Comparison of ENCODE assay signal across 19 mouse cellular contexts in the genomic region with DNA sequence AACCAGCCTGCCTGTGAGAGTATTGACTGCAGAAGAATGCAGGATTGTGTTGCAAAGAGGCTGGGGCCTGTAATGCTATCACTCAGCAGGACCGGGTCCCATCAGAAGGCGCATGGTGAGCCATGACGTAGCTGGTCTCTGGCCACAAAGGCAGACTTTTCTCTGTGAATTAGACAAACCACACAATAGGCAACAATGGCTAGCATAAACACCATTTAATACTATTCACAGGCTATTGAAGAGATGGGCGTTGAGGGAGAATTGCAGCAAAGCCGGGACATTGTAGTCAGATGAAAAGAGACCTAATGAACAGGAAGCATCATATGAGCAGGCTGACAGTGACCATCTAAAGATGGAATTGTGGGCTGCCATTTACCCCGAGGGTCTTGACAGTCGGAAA.
DNase-seq lines count a peak whose midpoint lies in the region; ATAC-seq and TF ChIP-seq lines count a peak whose summit lies in the region.
"Had no signal": no experiment of that assay in that cellular context is flagged by ENCODE, and none has a peak within 500 bp of the region (broad histone marks: within the 10 kb centered on the region; RNA-seq: fewer than 3 reads in every experiment).

No protein-coding gene starts in this region.

- H3K36me3 ChIP-seq in forebrain, embryonic 10.5 days (replicated peaks), result peaks cover 7% of the 10 kb centered on the region
- H3K36me3 ChIP-seq in forebrain, embryonic 15.5 days, result no peaks in the 10 kb centered on the region
- no peaks in the 10 kb centered on the region for H3K36me3 ChIP-seq in forebrain, embryonic 13.5 days (ENCODE audit: poor library complexity, severe bottlenecking)
- H3K36me3 ChIP-seq in hindbrain, postnatal 0 days (ENCODE audit: insufficient read depth, low read length), result no peaks in the 10 kb centered on the region
- H3K36me3 ChIP-seq in neural tube, embryonic 11.5 days (ENCODE audit: control insufficient read depth, insufficient read depth, low read length), result no peaks in the 10 kb centered on the region
- no peaks in the 10 kb centered on the region for H3K36me3 ChIP-seq in intestine, embryonic 15.5 days
- H3K36me3 ChIP-seq: embryonic facial prominence, embryonic 15.5 days; limb, embryonic 12.5 days had no signal

- no peak overlapping the region for H3K27ac ChIP-seq in forebrain, embryonic 10.5 days
- H3K27ac ChIP-seq in forebrain, embryonic 15.5 days (replicated peaks), result no peak overlapping the region
- no peak overlapping the region for H3K27ac ChIP-seq in forebrain, embryonic 13.5 days
- no peak overlapping the region for H3K27ac ChIP-seq in hindbrain, postnatal 0 days
- H3K27ac ChIP-seq in neural tube, embryonic 11.5 days (ENCODE audit: low read depth, low read length), result no peak overlapping the region
- H3K27ac ChIP-seq in intestine, embryonic 15.5 days, result no peak overlapping the region
- H3K27ac ChIP-seq: embryonic facial prominence, embryonic 15.5 days; limb, embryonic 12.5 days; macrophage had no signal

- peaks cover 95% of the 10 kb centered on the region for H3K27me3 ChIP-seq in forebrain, embryonic 10.5 days (ENCODE audit: poor library complexity, severe bottlenecking)
- 0 out of 2 replicates have a peak, but pooled peaks cover 4% of the 10 kb centered on the region for H3K27me3 ChIP-seq in forebrain, embryonic 15.5 days
- peaks cover 51% of the 10 kb centered on the region for H3K27me3 ChIP-seq in forebrain, embryonic 13.5 days
- H3K27me3 ChIP-seq in hindbrain, postnatal 0 days (ENCODE audit: insufficient read depth, low read length), result no peaks in the 10 kb centered on the region
- peaks cover 3% of the 10 kb centered on the region; the same call in 1 of the 2 replicates for H3K27me3 ChIP-seq in neural tube, embryonic 11.5 days (ENCODE audit: control insufficient read depth, insufficient read depth, low read length)
- H3K27me3 ChIP-seq in intestine, embryonic 15.5 days (replicated peaks), result peaks cover 7% of the 10 kb centered on the region
- H3K27me3 ChIP-seq: CH12.LX had no signal

- H3K4me2 ChIP-seq in forebrain, embryonic 15.5 days (replicated peaks), result no peak overlapping the region
- 0 out of 2 replicates have a peak overlapping the region, but pooled peaks have one; percentile 12 for H3K4me2 ChIP-seq in forebrain, embryonic 13.5 days
- no peak overlapping the region for H3K4me2 ChIP-seq in hindbrain, postnatal 0 days (ENCODE audit: low read depth, low read length)
- H3K4me2 ChIP-seq in neural tube, embryonic 11.5 days (ENCODE audit: low read depth), result no peak overlapping the region
- H3K4me2 ChIP-seq in intestine, embryonic 15.5 days (replicated peaks), result no peak overlapping the region
- H3K4me2 ChIP-seq: embryonic facial prominence, embryonic 15.5 days; limb, embryonic 12.5 days had no signal

- H3K4me3 ChIP-seq in forebrain, embryonic 10.5 days, result peak overlapping the region; percentile 7; the same call in 1 of the 2 replicates
- no peak overlapping the region for H3K4me3 ChIP-seq in forebrain, embryonic 15.5 days
- H3K4me3 ChIP-seq in forebrain, embryonic 13.5 days, result no peak overlapping the region
- no peak overlapping the region for H3K4me3 ChIP-seq in hindbrain, postnatal 0 days (ENCODE audit: low read length)
- H3K4me3 ChIP-seq in neural tube, embryonic 11.5 days (ENCODE audit: low read depth, low read length), result no peak overlapping the region
- no peak overlapping the region for H3K4me3 ChIP-seq in intestine, embryonic 15.5 days (replicated peaks)
- H3K4me3 ChIP-seq: embryonic facial prominence, embryonic 15.5 days; limb, embryonic 12.5 days; myocyte had no signal

- H3K9me3 ChIP-seq in forebrain, embryonic 10.5 days, result peaks cover 35% of the 10 kb centered on the region
- no peaks in the 10 kb centered on the region for H3K9me3 ChIP-seq in forebrain, embryonic 15.5 days
- H3K9me3 ChIP-seq in forebrain, embryonic 13.5 days (replicated peaks), result peaks cover 21% of the 10 kb centered on the region
- H3K9me3 ChIP-seq in hindbrain, postnatal 0 days (ENCODE audit: low read length), result 0 out of 2 replicates have a peak, but pooled peaks cover 2% of the 10 kb centered on the region
- no peaks in the 10 kb centered on the region for H3K9me3 ChIP-seq in neural tube, embryonic 11.5 days (ENCODE audit: control insufficient read depth, low read length)
- H3K9me3 ChIP-seq in intestine, embryonic 15.5 days, result no peaks in the 10 kb centered on the region
- H3K9me3 ChIP-seq: embryonic facial prominence, embryonic 15.5 days had no signal

- 13% methylated on average over 7 of the region's 7 CpGs for WGBS in forebrain, embryonic 10.5 days
- 7% methylated on average over 7 of the region's 7 CpGs for WGBS in forebrain, embryonic 15.5 days
- WGBS in forebrain, embryonic 13.5 days, result 6% methylated on average over 7 of the region's 7 CpGs
- 34% methylated on average over 7 of the region's 7 CpGs for WGBS in hindbrain, postnatal 0 days
- 24% methylated on average over 7 of the region's 7 CpGs for WGBS in neural tube, embryonic 11.5 days
- WGBS in intestine, embryonic 15.5 days, result 63% methylated on average over 7 of the region's 7 CpGs

- H3K4me1 ChIP-seq in forebrain, embryonic 10.5 days, result peaks cover 39% of the 10 kb centered on the region
- peaks cover 12% of the 10 kb centered on the region for H3K4me1 ChIP-seq in forebrain, embryonic 15.5 days
- peaks cover 29% of the 10 kb centered on the region for H3K4me1 ChIP-seq in forebrain, embryonic 13.5 days
- H3K4me1 ChIP-seq in hindbrain, postnatal 0 days (ENCODE audit: insufficient read depth, low read length), result no peaks in the 10 kb centered on the region
- no peaks in the 10 kb centered on the region; the same call in 1 of the 2 replicates for H3K4me1 ChIP-seq in neural tube, embryonic 11.5 days (ENCODE audit: control insufficient read depth, insufficient read depth, low read length)
- no peaks in the 10 kb centered on the region for H3K4me1 ChIP-seq in intestine, embryonic 15.5 days (replicated peaks)
- H3K4me1 ChIP-seq: embryonic facial prominence, embryonic 15.5 days; limb, embryonic 12.5 days had no signal

- no peak overlapping the region for H3K9ac ChIP-seq in forebrain, embryonic 15.5 days (replicated peaks)
- 0 out of 2 replicates have a peak overlapping the region, but pooled peaks have one; percentile 21 for H3K9ac ChIP-seq in forebrain, embryonic 13.5 days
- no peak overlapping the region for H3K9ac ChIP-seq in hindbrain, postnatal 0 days (replicated peaks; ENCODE audit: low read length)
- H3K9ac ChIP-seq in neural tube, embryonic 11.5 days (ENCODE audit: low read length), result no peak overlapping the region
- no peak overlapping the region for H3K9ac ChIP-seq in intestine, embryonic 15.5 days
- H3K9ac ChIP-seq: embryonic facial prominence, embryonic 15.5 days; limb, embryonic 12.5 days had no signal

- no peak for ATAC-seq in forebrain, embryonic 15.5 days (replicated peaks)
- ATAC-seq in forebrain, embryonic 13.5 days, result peak; percentile 65; the same call in 1 of the 2 replicates
- ATAC-seq in hindbrain, postnatal 0 days, result peak; percentile 53; the same call in 1 of the 2 replicates
- peak; percentile 85 for ATAC-seq in neural tube, embryonic 11.5 days (ENCODE audit: insufficient read depth, low FRiP score, low TSS enrichment)
- no peak for ATAC-seq in intestine, embryonic 15.5 days
- ATAC-seq: inflammation-experienced regulatory T-cells, adult 6 months had no signal

- no peak for TF ChIP-seq CTCF in hindbrain, postnatal 0 days (IDR thresholded peaks at IDR 0.05; ENCODE audit: low read depth)

- peak; percentile 59 for DNase-seq in forebrain, embryonic 10.5 days (ENCODE audit: extremely low spot score, low spot score)
- DNase-seq in hindbrain, postnatal 0 days (ENCODE audit: low spot score), result no peak
- peak; percentile 45 for DNase-seq in neural tube, embryonic 11.5 days (ENCODE audit: low spot score)
- DNase-seq in cerebellum, postnatal 14 days, result no peak
- no peak for DNase-seq in frontal cortex, postnatal 36 days (ENCODE audit: low spot score in 2 of 2)
- DNase-seq: adrenal gland, adult 2 months; cerebellum, adult 9-11 months; kidney, postnatal 14 days; layer of hippocampus, postnatal 36 days; thymus, postnatal 36 days had no signal

Comparison
In these comparisons a context has a peak if more than half of its experiments do, and no peak if none do; other contexts are left out.
1. ATAC-seq: peak in forebrain, embryonic 13.5 days (single experiment), hindbrain, postnatal 0 days (single experiment) and neural tube, embryonic 11.5 days (single experiment); none in forebrain, embryonic 15.5 days (single experiment) and intestine, embryonic 15.5 days (single experiment).
2. DNase-seq: peak in forebrain, embryonic 10.5 days (single experiment) and neural tube, embryonic 11.5 days (single experiment); none in hindbrain, postnatal 0 days (single experiment), cerebellum, postnatal 14 days (0 of 2) and frontal cortex, postnatal 36 days (0 of 2).